Mouse (Mus musculus) embryonic fibroblast, embryonic 13.5 days (primary cell): ENCODE data around the gene Tbc1d2. TPM values are rescaled to one million over a fixed set of nuclear protein-coding genes. Genes with fewer than 3 reads are reported as not detected.
A peak's percentile ranks its signal among the peaks of the same experiment; 100 is the strongest.
"Not testable (repeated sequence)": the region's sequence is repeated elsewhere in the genome, so short reads cannot be mapped to it uniquely, and the experiment has no call there.

Source experiments
- H3K27ac ChIP-seq: 2 replicates; pipeline ENCODE4 v1.5.1; 2012; ENCODE audit warnings: low read length, control low read depth, inconsistent platforms; ENCODE audit not compliant: insufficient read depth
- H3K4me1 ChIP-seq: 2 replicates; pipeline ENCODE4 v1.6.1; 2011; ENCODE audit warnings: low read length; ENCODE audit not compliant: control insufficient read depth, insufficient read depth
- H3K4me3 ChIP-seq: 2 replicates; pipeline ENCODE4 v1.5.1; 2011; ENCODE audit warnings: mild to moderate bottlenecking, control low read depth, low read length; ENCODE audit not compliant: insufficient read depth
- CTCF ChIP-seq: IDR thresholded peaks from 2 replicates; pipeline ENCODE4 v1.5.1; 2011; ENCODE audit warnings: mild to moderate bottlenecking, control low read depth, low read length, moderate library complexity, borderline replicate concordance; ENCODE audit not compliant: insufficient read depth
- POLR2A ChIP-seq: IDR thresholded peaks from 2 replicates; pipeline ENCODE4 v1.6.1; 2011; ENCODE audit warnings: low read depth, mild to moderate bottlenecking, control low read depth, low read length, moderate library complexity
- polyA plus RNA-seq: library from polyadenylated mRNA; stranded (reverse); fragments of >200 nt; gene quantifications from 2 replicates; pipeline ENCODE4 v1.2.4, GENCODE M21; 2011; ENCODE audit warnings: low read depth; ENCODE audit not compliant: missing spikeins, insufficient read length

Tbc1d2 gene
- polyA plus RNA-seq, 1 experiment, result 5.6 TPM

DNA sequence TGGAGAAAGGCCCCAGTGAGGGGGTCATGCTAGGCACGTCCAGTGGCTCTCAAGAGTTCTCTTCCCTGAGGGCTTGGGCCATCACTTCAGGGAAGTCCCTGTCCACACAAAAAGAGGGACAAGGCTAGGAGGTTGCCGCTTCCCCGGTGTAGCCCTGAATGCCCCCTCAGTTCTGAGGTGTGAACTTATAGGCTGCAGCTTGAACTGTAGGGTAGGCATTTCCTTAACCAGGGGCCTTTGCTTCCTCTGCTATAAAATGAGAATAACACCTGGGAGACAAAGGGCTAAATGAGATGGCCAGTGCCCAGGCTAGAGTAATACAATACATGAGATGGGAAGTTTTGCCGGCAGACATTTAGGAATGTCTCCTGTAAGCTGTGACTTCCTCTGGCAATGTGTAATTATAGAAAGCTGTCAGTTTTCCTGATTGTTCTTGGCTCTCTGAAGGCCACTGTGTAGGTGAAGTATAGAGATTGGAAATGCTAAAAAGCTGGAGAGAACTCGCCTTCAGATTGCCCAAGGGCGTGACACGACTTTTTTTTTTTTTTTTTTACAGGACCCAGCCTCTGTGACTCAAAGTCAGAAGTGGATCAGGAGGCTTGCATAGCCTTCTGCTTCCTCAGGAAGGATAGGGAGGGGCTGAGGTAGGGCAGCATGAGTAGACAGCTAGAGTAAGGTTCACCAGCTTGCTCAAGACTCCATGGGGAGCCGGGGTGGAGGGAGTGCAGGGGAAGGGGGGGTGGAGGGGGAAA, 6.9 kb downstream of the Tbc1d2 start:
- Histone ChIP-seq H3K27ac (0 out of 2 replicates have a peak overlapping the region, but pooled peaks have one; percentile 13), H3K4me3 (no peak overlapping the region), H3K4me1 (peaks cover 2% of the 10 kb centered on the region; the same call in 1 of the 2 replicates)
- no peak for TF ChIP-seq CTCF
- no peak for TF ChIP-seq POLR2A

DNA sequence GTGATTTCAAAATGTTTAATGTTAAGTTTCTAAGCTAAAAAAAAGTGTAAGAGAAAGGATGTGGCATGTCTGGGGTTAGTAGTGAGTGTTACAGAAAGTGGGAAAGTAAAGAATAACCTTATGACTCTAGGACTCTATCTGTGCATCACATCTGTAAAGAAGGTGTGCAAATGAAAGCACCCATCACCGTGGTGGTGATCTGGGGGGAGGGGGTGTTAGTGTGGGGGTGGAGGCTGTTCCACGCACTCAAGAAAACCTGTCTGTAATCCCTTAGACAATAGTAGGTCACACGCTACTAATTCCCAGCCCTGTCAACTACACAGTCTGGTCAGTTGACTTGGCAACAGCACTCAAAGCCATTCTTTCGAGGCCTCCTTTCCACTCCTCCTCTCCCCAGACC, 8.7 kb downstream of the Tbc1d2 start:
- Histone ChIP-seq H3K4me1 (peaks cover 2% of the 10 kb centered on the region; the same call in 1 of the 2 replicates), H3K27ac (no peak overlapping the region), H3K4me3 (no peak overlapping the region)
- TF ChIP-seq POLR2A, result no peak
- no peak for TF ChIP-seq CTCF

DNA sequence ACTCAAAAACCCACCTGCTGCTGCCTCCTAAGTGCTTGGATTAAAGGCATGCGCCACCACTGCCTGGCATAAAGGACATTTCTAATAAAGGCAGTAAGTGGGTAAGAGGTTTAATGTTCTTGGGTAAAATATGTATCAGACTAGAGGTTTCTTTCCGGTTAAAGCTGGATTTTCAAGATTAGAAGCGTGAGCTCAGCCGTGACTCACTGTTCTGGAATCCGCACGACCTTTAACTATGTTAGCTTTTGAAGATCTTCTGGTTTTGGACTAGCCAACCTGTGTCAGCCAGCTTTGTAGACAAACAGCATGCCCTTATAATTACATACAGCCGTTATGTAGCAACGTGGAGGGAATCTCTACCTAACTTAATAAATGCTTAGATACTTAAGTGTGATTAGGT, 10.1 kb downstream of the Tbc1d2 start:
- Histone ChIP-seq H3K4me1 (peaks cover 2% of the 10 kb centered on the region; the same call in 1 of the 2 replicates), H3K27ac (0 out of 2 replicates have a peak overlapping the region, but pooled peaks have one; percentile 12), H3K4me3 (no peak overlapping the region)
- no peak for TF ChIP-seq CTCF
- TF ChIP-seq POLR2A, result no peak

DNA sequence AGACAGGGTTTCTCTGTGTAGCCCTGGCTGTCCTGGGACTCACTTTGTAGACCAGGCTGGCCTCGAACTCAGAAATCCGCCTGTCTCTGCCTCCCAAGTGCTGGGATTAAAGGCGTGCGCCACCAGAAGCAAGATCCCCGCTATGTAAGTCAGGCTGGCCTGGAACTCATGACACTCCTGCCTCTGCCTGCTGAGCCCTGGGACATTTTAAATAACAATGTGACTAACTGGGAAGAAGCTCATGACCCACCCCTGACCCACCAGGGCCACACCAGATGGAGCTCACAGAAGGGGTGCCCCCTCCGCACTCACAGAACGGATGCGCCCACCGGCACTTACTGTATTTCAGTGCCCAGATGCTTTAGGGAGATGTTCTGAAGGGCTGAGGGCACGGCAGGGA, 12.8 kb downstream of the Tbc1d2 start:
- not testable (repeated sequence) for H3K4me1 ChIP-seq, H3K27ac ChIP-seq, H3K4me3 ChIP-seq

DNA sequence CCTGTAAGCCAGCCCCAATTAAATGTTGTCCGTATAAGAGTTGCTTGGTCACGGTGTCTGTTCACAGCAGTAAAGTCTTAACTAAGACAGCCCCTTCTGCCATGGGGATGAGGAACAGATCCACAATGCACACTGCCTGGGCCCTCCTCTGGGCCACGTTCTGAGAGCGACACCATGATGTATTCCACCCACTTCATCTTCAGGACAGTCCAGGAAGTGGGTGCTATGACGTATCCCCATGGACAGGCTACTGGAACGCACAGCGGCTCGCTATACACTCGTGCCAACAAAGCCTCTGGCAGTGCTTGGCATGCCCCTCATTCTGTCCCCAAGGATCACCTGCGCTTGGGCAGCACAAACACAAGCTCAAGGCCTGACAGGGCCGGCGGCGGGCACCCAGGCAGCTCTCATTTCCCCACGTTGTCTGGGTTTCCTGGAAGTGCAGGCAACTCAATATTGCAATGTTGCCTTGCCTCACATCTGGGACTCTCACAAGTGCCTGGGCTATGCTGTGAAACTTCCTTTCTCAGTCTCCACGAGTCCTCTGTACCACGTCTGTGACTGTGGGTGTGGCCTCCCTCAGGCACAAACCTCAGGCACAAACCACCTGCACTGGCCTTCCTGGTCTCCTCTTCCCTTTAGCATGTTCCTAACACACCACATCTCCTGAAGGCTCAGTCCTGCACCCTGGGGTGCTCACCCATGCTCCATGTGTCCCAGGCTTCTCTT, 14.1 kb downstream of the Tbc1d2 start:
- TF ChIP-seq POLR2A (no peak), CTCF (no peak)
- no peak overlapping the region for H3K27ac ChIP-seq
- H3K4me3 ChIP-seq, result no peak overlapping the region
- H3K4me1 ChIP-seq, result 0 out of 2 replicates have a peak, but pooled peaks cover 2% of the 10 kb centered on the region

DNA sequence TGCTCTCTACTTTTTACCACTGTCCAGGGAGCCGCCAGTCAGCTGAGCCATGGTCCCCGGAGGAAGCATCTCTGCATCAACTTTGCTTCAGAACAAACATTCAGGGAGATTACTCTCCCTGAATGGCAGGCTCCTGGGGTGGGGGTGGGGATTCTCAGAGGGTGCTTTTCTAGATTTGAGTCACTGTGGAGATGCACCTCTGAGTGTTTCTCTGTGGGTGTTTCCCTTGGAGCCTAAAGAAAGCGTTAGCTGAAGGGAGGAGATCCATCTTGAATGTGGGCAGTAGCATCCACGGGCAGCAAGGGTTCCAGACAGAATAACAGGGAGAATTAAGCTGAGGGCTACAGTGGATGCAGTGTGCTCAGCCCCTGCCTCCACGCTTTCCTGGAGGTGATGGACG, 15.1 kb downstream of the Tbc1d2 start:
- 0 out of 2 replicates have a peak, but pooled peaks cover 2% of the 10 kb centered on the region for H3K4me1 ChIP-seq
- TF ChIP-seq CTCF (no peak), POLR2A (no peak)
- H3K27ac ChIP-seq, result no peak overlapping the region
- no peak overlapping the region for H3K4me3 ChIP-seq

DNA sequence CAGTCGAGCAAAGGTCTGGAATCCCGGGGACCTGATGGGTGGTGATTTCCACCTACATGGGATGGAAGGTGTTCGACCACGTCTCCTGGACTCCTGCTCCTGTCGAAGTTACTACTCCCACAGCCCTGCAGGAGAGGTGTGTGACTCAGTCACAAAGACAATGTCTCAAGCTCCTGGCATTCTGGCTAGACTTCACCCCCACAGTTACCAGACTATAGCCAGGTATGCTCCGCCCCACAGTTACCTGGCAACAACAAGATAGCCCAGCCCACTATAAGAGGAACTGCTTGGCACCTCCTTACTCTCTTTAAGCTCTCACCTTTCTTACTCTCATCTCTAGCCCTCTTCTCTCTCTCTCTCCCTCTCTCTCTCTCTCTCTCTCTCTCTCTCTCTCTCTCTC, 16.4 kb downstream of the Tbc1d2 start:
- peaks cover 11% of the 10 kb centered on the region for H3K4me1 ChIP-seq
- not testable (repeated sequence) for H3K4me3 ChIP-seq, H3K27ac ChIP-seq

DNA sequence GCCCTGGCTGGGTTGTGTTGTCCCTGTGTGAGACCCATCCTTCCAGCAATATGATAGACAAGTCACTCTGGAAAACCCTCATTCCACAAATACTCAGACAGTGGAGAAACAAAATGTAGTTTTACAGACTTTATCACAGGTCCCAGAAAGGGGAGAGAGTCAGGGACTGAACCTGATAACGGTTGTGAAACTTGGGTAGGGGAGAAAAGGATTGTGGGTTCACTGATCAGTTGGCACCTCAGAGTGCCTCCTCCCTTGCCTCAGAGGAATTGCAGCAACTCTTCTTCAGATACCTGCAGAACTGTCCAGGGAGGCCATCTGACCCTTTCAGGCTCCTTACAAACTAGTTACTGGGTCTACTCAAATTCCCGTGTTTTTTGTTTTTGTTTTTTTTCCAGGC, 17.5 kb downstream of the Tbc1d2 start:
- TF ChIP-seq CTCF, result no peak
- no peak for TF ChIP-seq POLR2A
- no peak overlapping the region for H3K4me3 ChIP-seq

DNA sequence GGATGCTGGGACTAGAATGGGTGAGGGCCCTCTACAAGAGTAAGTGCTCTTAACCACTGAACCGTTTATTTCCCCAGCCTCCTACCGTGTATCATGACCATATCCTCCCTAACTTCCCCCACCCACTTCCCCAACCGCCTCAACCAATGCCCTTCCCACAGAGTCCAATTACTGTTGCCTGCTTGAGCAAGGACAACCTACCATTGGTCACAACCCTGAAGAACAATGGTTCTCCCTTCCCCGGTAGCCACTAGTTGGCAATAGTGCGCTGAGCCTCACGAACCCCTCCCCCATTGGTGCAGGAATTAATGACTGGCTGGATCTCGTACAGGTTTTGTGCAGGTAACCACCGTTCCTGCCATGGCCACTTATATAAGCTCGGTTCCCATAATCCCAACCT, 19.6 kb downstream of the Tbc1d2 start:
- TF ChIP-seq CTCF, result no peak
- TF ChIP-seq POLR2A, result no peak
- Histone ChIP-seq H3K4me3 (no peak overlapping the region), H3K27ac (peak overlapping the region; percentile 10; the same call in 1 of the 2 replicates), H3K4me1 (peaks cover 11% of the 10 kb centered on the region)

More for the DNA sequence above, 17.5 kb downstream of the Tbc1d2 start:
- Histone ChIP-seq H3K4me1 (peaks cover 11% of the 10 kb centered on the region), H3K27ac (no peak overlapping the region)

DNA sequence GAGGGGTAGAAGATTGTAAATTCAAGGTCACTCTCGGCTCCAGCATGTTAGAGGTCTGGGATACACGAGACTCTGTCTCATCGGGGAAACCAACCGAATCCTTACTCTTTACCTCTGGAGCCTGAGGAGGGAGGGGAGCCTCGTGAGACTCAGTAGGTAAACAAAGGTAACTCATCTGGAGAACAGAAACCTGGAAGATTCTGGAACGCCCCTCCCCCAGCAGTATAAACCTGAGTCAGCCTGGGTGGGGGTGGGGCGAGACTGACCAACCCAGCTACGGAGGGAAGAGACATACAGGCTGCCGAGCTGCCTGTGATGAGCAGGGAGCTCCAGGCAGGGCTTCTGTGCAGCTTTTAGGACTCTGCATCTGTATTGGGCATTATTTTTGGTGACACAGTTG, 21.1 kb downstream of the Tbc1d2 start:
- Histone ChIP-seq H3K27ac (no peak overlapping the region), H3K4me1 (peaks cover 11% of the 10 kb centered on the region), H3K4me3 (no peak overlapping the region)
- TF ChIP-seq CTCF, result no peak
- peak; percentile 18; the same call in 1 of the 2 replicates for TF ChIP-seq POLR2A
